9 mouse cellular contexts compared by ENCODE assay signal in genomic region chr7:45477003-45477402, GRCm38 (mm10). TPM values are rescaled to one million over a fixed set of nuclear protein-coding genes. Genes with fewer than 3 reads are reported as not detected.
DNase-seq lines count a peak whose midpoint lies in the region; ATAC-seq lines count a peak whose summit lies in the region.
"Had no signal": no experiment of that assay in that cellular context is flagged by ENCODE, and none has a peak within 500 bp of the region (broad histone marks: within the 10 kb centered on the region; RNA-seq: fewer than 3 reads in every experiment).

No protein-coding gene starts in this region.

- H3K4me2 ChIP-seq in kidney, embryonic 16.5 days (replicated peaks; ENCODE audit: low read depth, low read length), result no peak overlapping the region
- no peak overlapping the region for H3K4me2 ChIP-seq in limb, embryonic 12.5 days

- WGBS in kidney, embryonic 16.5 days, result 2% methylated on average over 3 of the region's 3 CpGs
- 15% methylated on average over 3 of the region's 3 CpGs for WGBS in limb, embryonic 12.5 days

- H3K36me3 ChIP-seq in kidney, embryonic 16.5 days (ENCODE audit: insufficient read depth, low read length), result no peaks in the 10 kb centered on the region
- no peaks in the 10 kb centered on the region for H3K36me3 ChIP-seq in limb, embryonic 12.5 days

- no peak overlapping the region for H3K9ac ChIP-seq in kidney, embryonic 16.5 days (replicated peaks; ENCODE audit: low read length)
- no peak overlapping the region for H3K9ac ChIP-seq in limb, embryonic 12.5 days (replicated peaks)

- H3K9me3 ChIP-seq in kidney, embryonic 16.5 days (ENCODE audit: low read length), result no peaks in the 10 kb centered on the region
- H3K9me3 ChIP-seq in limb, embryonic 12.5 days, result no peaks in the 10 kb centered on the region

- H3K4me1 ChIP-seq in kidney, embryonic 16.5 days (ENCODE audit: insufficient read depth, low read length), result peaks cover 3% of the 10 kb centered on the region; the same call in 1 of the 2 replicates
- no peaks in the 10 kb centered on the region for H3K4me1 ChIP-seq in limb, embryonic 12.5 days (replicated peaks)

- ATAC-seq in kidney, embryonic 16.5 days (ENCODE audit: low FRiP score, low TSS enrichment), result no peak
- ATAC-seq in limb, embryonic 12.5 days (ENCODE audit: insufficient number of reproducible peaks, insufficient read depth, low FRiP score, low TSS enrichment, low read depth), result no peak
- peak; percentile 71 for ATAC-seq in neutrophil, adult 5-6 weeks (ENCODE audit: extremely low read depth, insufficient number of reproducible peaks, low FRiP score, poor library complexity, severe bottlenecking)

- H3K27ac ChIP-seq in kidney, embryonic 16.5 days (ENCODE audit: low read length), result no peak overlapping the region
- H3K27ac ChIP-seq in limb, embryonic 12.5 days, result 0 out of 2 replicates have a peak overlapping the region, but pooled peaks have one; percentile 17

- H3K4me3 ChIP-seq in kidney, embryonic 16.5 days (ENCODE audit: low read length), result no peak overlapping the region
- no peak overlapping the region for H3K4me3 ChIP-seq in limb, embryonic 12.5 days (replicated peaks)

- peak; percentile 73 for DNase-seq in kidney, adult 9 months
- peak; percentile 42 to 64 for DNase-seq in CD8-positive naive resting alpha-beta T cell, adult 2 months (ENCODE audit: low read depth in 2 of 2, low spot score in 2 of 2)
- DNase-seq in T-cell, adult 2 months (ENCODE audit: low spot score), result peak; percentile 68
- peak; percentile 62 for DNase-seq in heart, adult 8-10 months (ENCODE audit: low spot score)
- no peak for DNase-seq in yolk sac, embryonic 10.5 days (ENCODE audit: low spot score)

- H3K27me3 ChIP-seq in kidney, embryonic 16.5 days (ENCODE audit: insufficient read depth, low read length), result no peaks in the 10 kb centered on the region
- no peaks in the 10 kb centered on the region for H3K27me3 ChIP-seq in limb, embryonic 12.5 days

RNA-seq across cellular contexts. Expression of gene Tulp2, which starts 4.7 kb away (rescaled TPM):
- 0.80 and 1.1 TPM in 2 replicates for polyA plus RNA-seq in kidney, embryonic 16.5 days (2015; fragmentation: Nextera tagmentation; extraction: Ambion mirVana)
- total RNA-seq in heart, adult 8-10 months (2022), result not detected
- polyA plus RNA-seq in limb, embryonic 12.5 days (2016; fragmentation: Nextera tagmentation; extraction: Ambion mirVana), result 1.4 TPM in 2 replicates
- not detected in 2 replicates for total RNA-seq in neutrophil, adult 5-6 weeks (2017)

RNA-seq across cellular contexts. Expression of gene Gm45808, which starts 9.6 kb away (rescaled TPM):
- not detected in 2 replicates for polyA plus RNA-seq in kidney, embryonic 16.5 days (2015; fragmentation: Nextera tagmentation; extraction: Ambion mirVana)
- total RNA-seq in heart, adult 8-10 months (2022), result 1 to 10 TPM; 3.8 to 8.5 (median 7.6) TPM
- polyA plus RNA-seq in limb, embryonic 12.5 days (2016; fragmentation: Nextera tagmentation; extraction: Ambion mirVana), result not detected in 2 replicates
- not detected in 2 replicates for total RNA-seq in neutrophil, adult 5-6 weeks (2017)
- polyA plus RNA-seq: frontal cortex, adult 2 months had no signal

RNA-seq across cellular contexts. Expression of gene Bax, which starts 10.3 kb away (rescaled TPM):
- 172 and 182 TPM in 2 replicates for polyA plus RNA-seq in kidney, embryonic 16.5 days (2015; fragmentation: Nextera tagmentation; extraction: Ambion mirVana)
- total RNA-seq in heart, adult 8-10 months (2022), result 10 to 100 TPM; 24.3 to 26.9 (median 26.2) TPM
- 224 and 230 TPM in 2 replicates for polyA plus RNA-seq in limb, embryonic 12.5 days (2016; fragmentation: Nextera tagmentation; extraction: Ambion mirVana)
- total RNA-seq in neutrophil, adult 5-6 weeks (2017), result 31.1 and 37.9 TPM in 2 replicates

RNA-seq across cellular contexts. Expression of gene Dhdh, which starts 11.6 kb away (rescaled TPM):
- 2.4 and 3.3 TPM in 2 replicates for polyA plus RNA-seq in kidney, embryonic 16.5 days (2015; fragmentation: Nextera tagmentation; extraction: Ambion mirVana)
- total RNA-seq in heart, adult 8-10 months (2022), result 10 to 100 TPM; 10.2 to 12.8 (median 11.5) TPM
- polyA plus RNA-seq in limb, embryonic 12.5 days (2016; fragmentation: Nextera tagmentation; extraction: Ambion mirVana), result 3.2 and 3.3 TPM in 2 replicates
- total RNA-seq in neutrophil, adult 5-6 weeks (2017), result 3.1 and 3.7 TPM in 2 replicates

RNA-seq across cellular contexts. Expression of gene Ftl1, which starts 17.3 kb away (rescaled TPM):
- polyA plus RNA-seq in kidney, embryonic 16.5 days (2015; fragmentation: Nextera tagmentation; extraction: Ambion mirVana), result 5,149 and 5,628 TPM in 2 replicates
- total RNA-seq in heart, adult 8-10 months (2022), result 100 to 1,000 TPM; 164 to 329 (median 254) TPM
- 4,887 and 4,953 TPM in 2 replicates for polyA plus RNA-seq in limb, embryonic 12.5 days (2016; fragmentation: Nextera tagmentation; extraction: Ambion mirVana)
- 1,339 and 1,541 TPM in 2 replicates for total RNA-seq in neutrophil, adult 5-6 weeks (2017)
